Comparison of ENCODE assay signal across 14 mouse cellular contexts in genomic region chr2:21214322-21214721, GRCm38 (mm10). TPM values are rescaled to one million over a fixed set of nuclear protein-coding genes. Genes with fewer than 3 reads are reported as not detected.
DNase-seq lines count a peak whose midpoint lies in the region; ATAC-seq and TF ChIP-seq lines count a peak whose summit lies in the region.
"Had no signal": no experiment of that assay in that cellular context is flagged by ENCODE, and none has a peak within 500 bp of the region (broad histone marks: within the 10 kb centered on the region; RNA-seq: fewer than 3 reads in every experiment).

No protein-coding gene starts in this region.

- TF ChIP-seq CTCF in forebrain, postnatal 0 days (IDR thresholded peaks at IDR 0.05; ENCODE audit: low read depth), result peak; percentile 48
- TF ChIP-seq CTCF in left cerebral cortex, adult 2 months (IDR thresholded peaks at IDR 0.05), result peak; percentile 66

- intact Hi-C loops in left cerebral cortex, adult 2 months (cut with DNase I), result loop anchor here (1.0 to 5.0 kb wide), 2 partner anchors 48 to 713 kb away; no protein-coding TSS in a partner anchor
- intact Hi-C loops in left cerebral cortex, postnatal 10 days (cut with DNase I), result loop anchor here (10.0 kb wide), 2 partner anchors 50 to 150 kb away; partner anchors contain the start of gene Gpr158

- H3K4me3 ChIP-seq in forebrain, postnatal 0 days (ENCODE audit: low read depth, low read length), result no peak overlapping the region
- H3K4me3 ChIP-seq in forebrain, embryonic 15.5 days, result no peak overlapping the region
- H3K4me3 ChIP-seq in left cerebral cortex, adult 2 months, result no peak overlapping the region
- H3K4me3 ChIP-seq: forebrain, embryonic 12.5 days; kidney, embryonic 15.5 days; limb, embryonic 13.5 days had no signal

- H3K27ac ChIP-seq in forebrain, postnatal 0 days (ENCODE audit: low read depth, low read length), result no peak overlapping the region
- H3K27ac ChIP-seq in forebrain, embryonic 15.5 days (replicated peaks), result no peak overlapping the region
- no peak overlapping the region for H3K27ac ChIP-seq in left cerebral cortex, adult 2 months
- H3K27ac ChIP-seq: forebrain, embryonic 12.5 days; kidney, embryonic 15.5 days; limb, embryonic 13.5 days; macrophage had no signal

- H3K4me2 ChIP-seq in forebrain, postnatal 0 days (ENCODE audit: low read depth), result no peak overlapping the region
- no peak overlapping the region for H3K4me2 ChIP-seq in forebrain, embryonic 15.5 days (replicated peaks)
- H3K4me2 ChIP-seq: forebrain, embryonic 12.5 days; kidney, embryonic 15.5 days; limb, embryonic 13.5 days had no signal

- ATAC-seq in forebrain, postnatal 0 days, result no peak
- ATAC-seq in forebrain, embryonic 15.5 days (replicated peaks), result no peak
- ATAC-seq: hindbrain, embryonic 16.5 days had no signal

- H3K9ac ChIP-seq in forebrain, postnatal 0 days, result no peak overlapping the region
- H3K9ac ChIP-seq in forebrain, embryonic 15.5 days (replicated peaks), result no peak overlapping the region
- H3K9ac ChIP-seq: forebrain, embryonic 12.5 days; kidney, embryonic 15.5 days; limb, embryonic 13.5 days had no signal

- H3K27me3 ChIP-seq in forebrain, postnatal 0 days (ENCODE audit: insufficient read depth, low read length), result no peaks in the 10 kb centered on the region
- H3K27me3 ChIP-seq in forebrain, embryonic 15.5 days, result no peaks in the 10 kb centered on the region
- H3K27me3 ChIP-seq: forebrain, embryonic 12.5 days; kidney, embryonic 15.5 days; limb, embryonic 13.5 days had no signal

- peak; percentile 7 for DNase-seq in forebrain, postnatal 0 days
- DNase-seq in left cerebral cortex, adult 2 months (ENCODE audit: extremely low spot score in 1 of 2, low spot score in 2 of 2), result no peak
- no peak for DNase-seq in left cerebral cortex, postnatal 10 days (ENCODE audit: extremely low spot score in 1 of 2, low spot score in 2 of 2)
- peak; percentile 48 for DNase-seq in 416B (ENCODE audit: low read depth)
- peak; percentile 60 for DNase-seq in brain, adult 2 months (ENCODE audit: low read depth, low spot score)
- DNase-seq in adrenal gland, postnatal 4 days (ENCODE audit: low spot score in 2 of 2), result no peak
- DNase-seq: gastrocnemius, postnatal 36 days; thymus, adult 18-20 months had no signal

- H3K9me3 ChIP-seq in forebrain, postnatal 0 days (ENCODE audit: low read length), result no peaks in the 10 kb centered on the region
- no peaks in the 10 kb centered on the region for H3K9me3 ChIP-seq in forebrain, embryonic 15.5 days
- H3K9me3 ChIP-seq: forebrain, embryonic 12.5 days; kidney, embryonic 15.5 days; limb, embryonic 13.5 days had no signal

- H3K4me1 ChIP-seq in forebrain, postnatal 0 days (ENCODE audit: insufficient read depth), result no peaks in the 10 kb centered on the region
- H3K4me1 ChIP-seq in forebrain, embryonic 15.5 days, result no peaks in the 10 kb centered on the region
- H3K4me1 ChIP-seq: forebrain, embryonic 12.5 days; kidney, embryonic 15.5 days; limb, embryonic 13.5 days had no signal

- peaks cover 25% of the 10 kb centered on the region for H3K36me3 ChIP-seq in forebrain, postnatal 0 days (ENCODE audit: insufficient read depth)
- H3K36me3 ChIP-seq in forebrain, embryonic 15.5 days, result peaks cover 27% of the 10 kb centered on the region
- H3K36me3 ChIP-seq: kidney, embryonic 15.5 days had no signal

RNA-seq across cellular contexts. Expression of gene Thnsl1, which starts 8.8 kb away (rescaled TPM):
- 21.8 and 22.8 TPM in 2 replicates for total RNA-seq in forebrain, postnatal 0 days (2014; rRNA removed)
- 17.6 and 19.4 TPM in 2 replicates for polyA plus RNA-seq in forebrain, postnatal 0 days (2015; fragmentation: Nextera tagmentation; extraction: Ambion mirVana)
- polyA plus RNA-seq in forebrain, embryonic 15.5 days (2015; fragmentation: Nextera tagmentation; extraction: Ambion mirVana), result 25.8 and 26.9 TPM in 2 replicates
- total RNA-seq in left cerebral cortex, adult 2 months (2021), result 10 to 100 TPM; 19.9 to 24.2 TPM
- 10 to 100 TPM; 16.7 to 18.6 TPM for total RNA-seq in left cerebral cortex, postnatal 10 days (2021)
- total RNA-seq in adrenal gland, postnatal 4 days (2021), result 1 to 10 TPM; 6.5 to 7.3 TPM

RNA-seq across cellular contexts. Expression of gene Enkur, which starts 9.2 kb away (rescaled TPM):
- 4.5 and 5.4 TPM in 2 replicates for total RNA-seq in forebrain, postnatal 0 days (2014; rRNA removed)
- polyA plus RNA-seq in forebrain, postnatal 0 days (2015; fragmentation: Nextera tagmentation; extraction: Ambion mirVana), result 5.2 and 8.1 TPM in 2 replicates
- 2.4 and 4.7 TPM in 2 replicates for polyA plus RNA-seq in forebrain, embryonic 15.5 days (2015; fragmentation: Nextera tagmentation; extraction: Ambion mirVana)
- total RNA-seq in left cerebral cortex, adult 2 months (2021), result 1 to 10 TPM; 3.2 to 4.2 TPM
- 1 to 10 TPM; 3.8 to 5.5 TPM for total RNA-seq in left cerebral cortex, postnatal 10 days (2021)
- total RNA-seq in adrenal gland, postnatal 4 days (2021), result 1 to 10 TPM; 1.2 to 2.3 TPM
- polyA plus RNA-seq: macrophage had no signal

Comparison
In these comparisons a context has a peak if more than half of its experiments do, and no peak if none do; other contexts are left out.
1. DNase-seq: peak in forebrain, postnatal 0 days (single experiment), 416B (single experiment) and brain, adult 2 months (single experiment); none in left cerebral cortex, adult 2 months (0 of 2), left cerebral cortex, postnatal 10 days (0 of 2) and adrenal gland, postnatal 4 days (0 of 2).